ENCODE assay signal across 12 mouse cellular contexts in the genomic region with DNA sequence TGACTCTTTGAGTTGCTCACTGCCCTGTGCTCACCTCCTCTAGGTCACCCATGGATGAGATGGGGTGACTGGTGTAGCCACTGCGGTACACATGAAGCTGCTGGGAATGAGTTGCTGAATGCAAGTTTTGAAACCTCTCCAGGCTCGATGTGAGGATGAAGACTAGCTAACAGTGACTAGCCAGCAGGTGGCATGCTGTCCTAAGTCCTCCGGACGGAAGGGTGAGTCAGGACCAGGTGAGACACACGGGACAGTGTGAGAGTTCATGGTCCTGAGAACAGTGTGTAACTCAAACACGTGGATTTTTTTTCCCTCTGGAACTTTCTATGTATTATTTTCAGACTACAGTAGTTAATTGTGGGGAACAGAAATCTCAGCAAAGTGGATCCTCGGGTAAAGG. TPM values are rescaled to one million over a fixed set of nuclear protein-coding genes. Genes with fewer than 3 reads are reported as not detected.
DNase-seq lines count a peak whose midpoint lies in the region; ATAC-seq and TF ChIP-seq lines count a peak whose summit lies in the region.
"Had no signal": no experiment of that assay in that cellular context is flagged by ENCODE, and none has a peak within 500 bp of the region (broad histone marks: within the 10 kb centered on the region; RNA-seq: fewer than 3 reads in every experiment).

No protein-coding gene starts in this region.

- no peak overlapping the region for H3K27ac ChIP-seq in left cerebral cortex, adult 2 months
- no peak overlapping the region for H3K27ac ChIP-seq in CH12.LX (ENCODE audit: insufficient read depth, low read depth)
- H3K27ac ChIP-seq: hindbrain, embryonic 13.5 days; neural tube, embryonic 12.5 days had no signal

- H3K36me3 ChIP-seq in CH12.LX (replicated peaks in 1 of 2; ENCODE audit: control insufficient read depth in 1 of 2, insufficient read depth in 1 of 2, low read length in 1 of 2), result peaks cover 0 to 21% of the 10 kb centered on the region in 2 experiments
- H3K36me3 ChIP-seq: hindbrain, embryonic 13.5 days; neural tube, embryonic 12.5 days had no signal

- no peak for ATAC-seq in frontal cortex, adult (ENCODE audit: low TSS enrichment)
- ATAC-seq: activated CD4-positive, CD25-positive, alpha-beta regulatory T cell, adult 4 months had no signal

- intact Hi-C loops in left cerebral cortex, adult 2 months (cut with DNase I), result no loop called here

- H3K4me3 ChIP-seq in left cerebral cortex, adult 2 months, result no peak overlapping the region
- H3K4me3 ChIP-seq in CH12.LX (replicated peaks in 1 of 3; ENCODE audit: low read depth in 2 of 3, low read length in 2 of 3, poor library complexity in 1 of 3), result no peak overlapping the region
- H3K4me3 ChIP-seq: hindbrain, embryonic 13.5 days; neural tube, embryonic 12.5 days had no signal

- TF ChIP-seq CTCF in left cerebral cortex, adult 2 months (IDR thresholded peaks at IDR 0.05), result peak; percentile 25
- TF ChIP-seq CTCF in CH12.LX (conservative IDR thresholded peaks at IDR 0.05 in 1 of 2, IDR thresholded peaks at IDR 0.05 in 1 of 2; ENCODE audit: low read depth in 2 of 2, low read length in 2 of 2), result peak in 1 of 2 experiments; percentile 72; a peak in 2 of 4 replicates

- in situ Hi-C loops in CH12.LX (cut with MboI; ENCODE audit: low pct_ligation_motif_present, low pct_unique_long_range_greater_than_20kb, low sequenced_read_pairs), result no loop called here

- peaks cover 4% of the 10 kb centered on the region for H3K9me3 ChIP-seq in CH12.LX (replicated peaks; ENCODE audit: low read length)
- H3K9me3 ChIP-seq: hindbrain, embryonic 13.5 days had no signal

- dilution Hi-C loops in CH12.LX (cut with MboI; ENCODE audit: extremely low pct_ligation_motif_present, extremely low pct_unique_long_range_greater_than_20kb, low sequenced_read_pairs), result no loop called here

- H3K4me2 ChIP-seq in CH12.LX (ENCODE audit: insufficient read depth, low read depth, poor library complexity, severe bottlenecking), result no peak overlapping the region
- H3K4me2 ChIP-seq: hindbrain, embryonic 13.5 days; neural tube, embryonic 12.5 days had no signal

- H3K4me1 ChIP-seq in CH12.LX (ENCODE audit: control insufficient read depth in 1 of 2, insufficient read depth in 2 of 2), result no peaks in the 10 kb centered on the region
- H3K4me1 ChIP-seq: hindbrain, embryonic 13.5 days had no signal

- H3K27me3 ChIP-seq in CH12.LX (replicated peaks), result no peaks in the 10 kb centered on the region
- H3K27me3 ChIP-seq: hindbrain, embryonic 13.5 days; neural tube, embryonic 12.5 days had no signal

- DNase-seq in left cerebral cortex, adult 2 months (ENCODE audit: extremely low spot score in 1 of 2, low spot score in 2 of 2), result no peak
- DNase-seq in left cerebral cortex, adult 18-20 months (ENCODE audit: low spot score in 2 of 2), result no peak
- no peak for DNase-seq in CH12.LX (ENCODE audit: extremely low read depth)
- peak; percentile 13 for DNase-seq in MN1 (ENCODE audit: low spot score)
- peak; percentile 42 for DNase-seq in kidney, postnatal 14 days
- no peak for DNase-seq in spleen, postnatal 10 days (ENCODE audit: low spot score in 2 of 2)
- no peak for DNase-seq in cerebellum, postnatal 4 days (ENCODE audit: low spot score in 2 of 2)
- DNase-seq: cerebellum, adult 9-10 months had no signal

- TF ChIP-seq RAD21 in CH12.LX (IDR thresholded peaks at IDR 0.05; ENCODE audit: low read depth, low read length), result peak; percentile 73

- TF ChIP-seq EP300 in CH12.LX (IDR thresholded peaks at IDR 0.05; ENCODE audit: low read length), result no peak

- TF ChIP-seq POLR2A in CH12.LX (IDR thresholded peaks at IDR 0.05; ENCODE audit: low read depth, low read length), result no peak

- H3K9ac ChIP-seq in CH12.LX (ENCODE audit: insufficient read depth, low read depth), result no peak overlapping the region
- H3K9ac ChIP-seq: hindbrain, embryonic 13.5 days; neural tube, embryonic 12.5 days had no signal

- H3K79me2 ChIP-seq in CH12.LX (replicated peaks; ENCODE audit: control insufficient read depth, extremely low read depth, insufficient read depth, poor library complexity, severe bottlenecking), result 0 out of 2 replicates have a peak, but pooled peaks cover 3% of the 10 kb centered on the region

TF ChIP-seq in CH12.LX, 34 proteins besides CTCF, POLR2A, EP300 and RAD21:
- no peak for TF ChIP-seq HCFC1 (IDR thresholded peaks at IDR 0.05; ENCODE audit: low read depth, low read length)
- no peak for TF ChIP-seq KAT2A (IDR thresholded peaks at IDR 0.05; ENCODE audit: insufficient replicate concordance, low read length)
- no peak; the same call in 1 of the 2 replicates for TF ChIP-seq MAX (IDR thresholded peaks at IDR 0.05; ENCODE audit: low read length)
- TF ChIP-seq CHD2 (IDR thresholded peaks at IDR 0.05; ENCODE audit: low read length), result no peak
- TF ChIP-seq USF2 (conservative IDR thresholded peaks at IDR 0.05; ENCODE audit: low read depth, low read length), result no peak
- 0 out of 2 replicates have a peak, but pooled peaks have one; percentile 15 for TF ChIP-seq ZC3H11A (IDR thresholded peaks at IDR 0.05; ENCODE audit: low read depth, low read length)
- TF ChIP-seq SMC3 (IDR thresholded peaks at IDR 0.05; ENCODE audit: low read depth, low read length), result peak; percentile 73
- no peak for TF ChIP-seq ZNF384 (IDR thresholded peaks at IDR 0.05; ENCODE audit: low read depth, low read length)
- no peak for TF ChIP-seq NRF1 (IDR thresholded peaks at IDR 0.05; ENCODE audit: low read depth, low read length)
- TF ChIP-seq ZKSCAN1 (IDR thresholded peaks at IDR 0.05; ENCODE audit: borderline replicate concordance, low read depth, low read length), result no peak
- no peak for TF ChIP-seq MAZ (IDR thresholded peaks at IDR 0.05; ENCODE audit: low read depth, low read length)
- TF ChIP-seq IRF4 (IDR thresholded peaks at IDR 0.05; ENCODE audit: low read depth, low read length), result no peak
- TF ChIP-seq TCF12 (IDR thresholded peaks at IDR 0.05; ENCODE audit: low read depth, low read length), result no peak
- no peak for TF ChIP-seq ZMIZ1 (IDR thresholded peaks at IDR 0.05; ENCODE audit: low read depth, low read length)
- no peak for TF ChIP-seq MYC (IDR thresholded peaks at IDR 0.05; ENCODE audit: low read depth, low read length)

RNA-seq across cellular contexts. Expression of a gene that starts 17.1 kb away (rescaled TPM):
- 10 to 100 TPM; 23.6 to 25.0 TPM for total RNA-seq in left cerebral cortex, adult 2 months (2021)
- total RNA-seq in left cerebral cortex, adult 18-20 months (2021), result 10 to 100 TPM; 26.8 to 28.0 TPM
- total RNA-seq in CH12.LX (2012; rRNA removed), result 19.4 and 24.4 TPM in 2 replicates
- 9.7 and 11.4 TPM in 2 replicates for total RNA-seq in CH12.LX (2014; rRNA removed)
- 12.1 and 14.0 TPM in 2 replicates for polyA plus RNA-seq in CH12.LX (2012; ENCODE audit: insufficient read length, low read depth)

RNA-seq across cellular contexts. Expression of a gene that starts 25.7 kb away (rescaled TPM):
- total RNA-seq in left cerebral cortex, adult 2 months (2021), result 1 to 10 TPM; 1.7 to 2.0 TPM
- total RNA-seq in left cerebral cortex, adult 18-20 months (2021), result 1 to 10 TPM; 1.8 to 2.5 TPM
- total RNA-seq in CH12.LX (2012; rRNA removed) (18.7 and 23.6 TPM in 2 replicates), CH12.LX (2014; rRNA removed) (17.4 and 17.5 TPM in 2 replicates)
- polyA plus RNA-seq in CH12.LX (2012; ENCODE audit: insufficient read length, low read depth), result 21.2 and 23.0 TPM in 2 replicates

Comparison
In these comparisons a context has a peak if more than half of its experiments do, and no peak if none do; other contexts are left out.
1. DNase-seq: peak in MN1 (single experiment) and kidney, postnatal 14 days (single experiment); none in left cerebral cortex, adult 2 months (0 of 2), left cerebral cortex, adult 18-20 months (0 of 2), CH12.LX (single experiment), spleen, postnatal 10 days (0 of 2) and cerebellum, postnatal 4 days (0 of 2).
2. RNA of a gene that starts 25.7 kb away (total RNA-seq): 17.4 to 23.6 TPM in CH12.LX; 1.8 to 2.5 TPM in left cerebral cortex, adult 18-20 months and 1.7 to 2.0 TPM in left cerebral cortex, adult 2 months; every median in the first group is over 4 times any median in the second.